Mouse (Mus musculus): ENCODE results near the gene Olfr419.

The Olfr419 gene

GRCm38 (mm10) chr1:174251961-174252360 lies at the start of gene Olfr419:
TSS of gene Olfr419 (minus strand) at chr1:174252061.
- no peak for DNase-seq

- no peak for DNase-seq
These were observed 18.8 kb upstream of the Olfr419 start for GRCm38 (mm10) chr1:174270643-174271042.

GRCm38 (mm10) chr1:174269162-174269561 lies 17.3 kb upstream of the Olfr419 start:
- no peak for DNase-seq

DNA sequence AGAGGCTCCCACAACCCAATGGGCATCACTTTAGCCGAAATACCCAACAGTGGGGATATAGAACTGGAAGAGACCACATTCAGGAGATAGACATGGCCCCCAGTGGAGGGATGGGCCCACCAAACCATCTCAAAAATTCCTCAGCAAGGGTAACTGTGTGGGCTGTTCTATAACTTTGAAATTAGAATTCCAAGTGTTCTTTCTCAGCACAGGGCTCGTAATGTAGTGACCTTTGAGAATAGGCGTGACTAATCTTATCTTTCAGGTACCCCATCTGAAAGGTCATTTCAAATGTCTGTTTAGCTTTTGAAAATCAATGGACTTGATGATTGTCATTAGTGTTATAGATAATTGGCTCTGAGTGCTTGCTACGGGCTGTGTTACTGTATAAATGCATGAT lies 16.0 kb upstream of the Olfr419 start:
- DNase-seq, result no peak

DNA sequence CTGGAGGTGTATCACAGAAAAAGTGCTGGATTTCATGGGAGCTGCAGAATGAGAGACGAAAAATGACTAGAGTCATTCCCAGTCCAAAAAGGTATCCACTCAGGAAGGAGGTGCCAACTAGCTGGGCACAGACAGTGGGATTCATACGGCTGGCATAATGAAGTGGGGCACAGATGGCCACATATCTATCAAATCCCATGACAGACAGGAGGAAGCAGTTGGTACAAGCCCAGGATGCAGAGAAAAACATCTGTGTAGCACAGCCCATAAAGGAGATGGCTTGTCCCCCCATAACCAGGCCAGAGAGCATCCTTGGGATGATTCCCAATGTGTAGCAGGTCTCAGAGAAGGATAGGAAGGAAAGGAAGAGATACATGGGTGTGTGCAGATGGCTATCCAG lies 1.5 kb downstream of the Olfr419 start:
- DNase-seq, result no peak

- DNase-seq, result no peak
These were observed 4.7 kb downstream of the Olfr419 start for GRCm38 (mm10) chr1:174247170-174247569.

GRCm38 (mm10) chr1:174246080-174246479 lies 5.8 kb downstream of the Olfr419 start:
- DNase-seq, result no peak

DNA sequence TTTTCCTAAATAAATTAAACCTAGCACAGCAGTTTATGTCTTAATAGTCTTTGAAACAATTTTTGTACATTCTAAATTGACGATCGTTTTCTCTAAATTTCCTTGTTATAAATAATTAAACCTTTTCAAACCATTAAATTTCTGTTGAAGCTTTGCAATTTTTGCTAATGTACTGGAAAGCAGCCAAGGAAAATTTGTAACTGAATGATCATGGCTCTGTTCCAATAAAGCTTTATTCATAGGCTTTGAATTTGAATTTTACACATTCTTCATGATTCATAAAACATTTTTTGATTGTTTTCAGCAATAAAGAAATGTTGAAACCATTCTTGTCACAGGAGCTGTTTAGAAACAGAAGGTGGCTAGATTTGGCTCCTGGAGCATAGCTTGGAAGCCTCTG lies 7.2 kb downstream of the Olfr419 start:
- DNase-seq, result no peak

GRCm38 (mm10) chr1:174239916-174240315 lies 11.9 kb downstream of the Olfr419 start:
- DNase-seq, result no peak

DNA sequence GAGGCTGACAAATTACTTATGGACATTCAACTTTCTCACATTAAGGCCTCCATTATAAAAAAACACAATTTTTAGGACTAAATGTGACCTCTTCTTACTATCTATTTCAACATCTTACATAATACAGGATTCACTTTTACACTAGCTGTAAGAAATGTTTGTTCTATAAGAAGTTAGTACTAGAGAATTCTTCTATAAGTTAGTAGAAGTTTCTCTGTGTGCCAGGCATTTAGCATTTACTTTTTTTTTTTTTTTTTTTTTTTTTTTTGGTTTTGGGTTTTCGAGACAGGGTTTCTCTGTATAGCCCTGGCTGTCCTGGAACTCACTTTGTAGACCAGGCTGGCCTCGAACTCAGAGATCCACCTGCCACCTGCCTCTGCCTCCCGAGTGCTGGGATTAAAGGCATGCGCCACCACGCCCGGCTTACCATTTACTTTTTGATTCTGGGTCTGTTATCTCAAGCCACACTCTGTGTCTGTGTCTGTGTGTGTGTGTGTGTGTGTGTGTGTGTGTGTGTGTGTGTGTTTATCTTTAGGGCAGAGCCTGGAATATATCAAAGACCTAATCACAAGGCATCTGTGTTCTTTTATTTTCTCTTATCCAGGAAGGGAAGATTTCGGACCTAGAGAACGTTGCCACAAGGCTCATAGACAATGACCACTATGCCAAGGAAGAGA lies 35.2 kb downstream of the Olfr419 start:
- DNase-seq, result no peak

DNA sequence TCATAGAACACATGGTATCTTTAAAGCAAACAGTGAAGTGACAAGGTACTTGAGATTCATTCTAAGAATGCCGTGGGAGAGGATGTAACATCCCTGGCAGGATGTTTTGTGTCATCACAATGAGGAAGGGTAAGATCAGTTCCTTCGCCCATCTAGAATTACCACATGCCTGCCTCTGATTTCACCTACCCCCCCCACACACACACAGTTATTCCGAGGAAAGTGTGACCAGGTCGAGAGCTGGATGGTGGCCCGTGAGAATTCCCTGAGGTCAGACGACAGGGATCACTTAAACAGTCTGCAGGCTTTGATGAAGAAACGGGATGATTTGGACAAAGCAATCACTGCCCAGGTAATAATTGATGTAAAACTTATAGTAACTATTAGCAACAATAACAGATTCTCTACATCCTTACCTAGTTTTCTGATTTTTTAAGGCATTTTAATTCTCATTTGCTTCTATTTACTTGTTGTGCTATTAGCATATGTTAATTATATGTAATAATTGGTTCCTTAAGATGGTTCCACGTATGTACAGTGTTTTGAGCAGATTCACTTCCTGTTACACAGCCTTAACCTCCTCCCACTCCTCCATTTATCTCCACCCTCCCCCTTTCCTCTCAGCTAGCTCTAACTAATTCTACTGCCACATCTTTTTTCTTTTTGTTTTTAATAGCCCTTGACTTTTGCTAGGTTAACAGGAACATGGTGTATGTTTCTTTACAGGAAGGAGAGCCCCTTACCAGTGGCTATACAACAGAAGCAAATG lies 36.4 kb downstream of the Olfr419 start:
- no peak for DNase-seq

DNA sequence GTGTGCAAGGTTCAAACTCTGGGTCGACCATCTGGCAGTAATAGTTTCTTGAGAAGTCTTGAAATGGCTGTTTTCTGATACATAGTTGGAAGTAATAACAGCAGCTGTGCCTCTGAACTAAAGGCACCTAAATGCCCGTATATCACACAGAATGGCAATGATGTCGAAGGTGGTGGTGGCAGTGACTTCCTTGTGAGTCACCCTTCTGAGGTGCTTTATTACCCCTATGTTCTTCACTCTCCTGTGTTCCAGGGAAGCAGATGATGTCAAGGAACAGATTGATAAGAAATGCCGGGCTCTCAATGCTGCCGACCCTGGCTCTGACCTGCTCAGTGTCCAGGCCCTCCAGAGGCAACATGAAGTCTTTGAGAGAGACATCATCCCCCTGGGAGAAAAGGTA lies 39.6 kb downstream of the Olfr419 start:
- no peak for DNase-seq

DNA sequence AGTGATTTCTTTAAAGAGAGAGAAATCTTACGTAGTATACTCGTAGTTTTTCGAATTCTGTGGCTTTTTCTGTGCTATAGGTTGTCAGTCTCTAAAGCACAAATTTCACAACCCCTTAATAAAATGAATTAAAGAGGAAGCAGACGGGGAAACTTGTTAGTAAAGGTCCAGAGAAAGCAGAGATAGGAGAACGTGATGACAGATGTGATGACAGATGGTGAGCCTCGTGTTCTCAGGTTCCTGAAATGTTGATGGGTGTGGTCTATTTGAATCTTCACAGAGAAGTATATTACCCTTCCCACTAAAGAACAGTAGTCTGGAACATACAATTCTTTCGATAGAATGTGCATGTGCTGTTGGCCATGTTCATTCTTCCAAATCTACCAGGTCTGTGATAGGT lies 47.2 kb downstream of the Olfr419 start:
- no peak for DNase-seq

Data from right cerebral cortex, postnatal 4 days (tissue).